Mouse (Mus musculus): ENCODE data around the gene Atf6.

The Atf6 gene

GRCm38 (mm10) chr1:170882915-170883485 lies 15.4 kb upstream of the Atf6 start:
- no peak for DNase-seq

DNA sequence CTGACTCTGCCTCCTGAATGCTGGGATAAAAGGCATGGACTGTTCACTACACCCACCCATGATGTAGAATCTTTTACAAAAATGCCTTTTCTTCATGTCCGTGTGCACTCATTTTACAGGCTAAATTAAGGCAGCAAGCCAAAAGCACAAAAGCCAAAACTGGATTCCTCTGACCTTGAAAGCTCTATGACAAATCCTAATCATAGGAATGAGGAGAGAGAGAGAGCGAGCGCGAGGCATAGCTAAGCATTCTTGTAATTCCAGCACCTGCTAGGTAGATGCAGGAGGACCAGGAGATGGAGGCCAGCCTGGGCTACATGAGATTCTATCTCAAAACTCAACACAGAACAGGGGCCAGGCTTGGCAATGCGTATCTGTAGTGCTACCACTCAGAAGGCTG lies 9.3 kb upstream of the Atf6 start:
- no peak for DNase-seq

DNA sequence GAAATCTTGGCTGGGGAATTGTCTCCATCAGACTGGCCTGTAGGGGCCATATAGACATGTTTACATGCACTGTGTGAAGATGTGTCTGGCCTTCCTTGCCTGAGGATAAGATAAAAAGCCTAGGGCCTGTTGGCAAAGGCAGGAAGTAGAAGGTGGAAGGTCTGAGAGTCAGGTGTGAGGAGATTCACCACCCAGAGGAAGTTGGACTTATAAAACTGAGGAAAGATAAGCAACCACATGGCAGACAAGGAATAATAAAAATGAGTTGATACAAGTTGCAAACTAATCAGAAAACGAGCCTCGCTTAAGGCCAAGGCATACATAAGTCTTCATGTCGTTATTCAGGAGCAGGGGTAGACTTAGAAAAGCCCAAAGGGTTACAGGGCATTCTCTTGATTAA lies 8.1 kb upstream of the Atf6 start:
- no peak for DNase-seq

DNA sequence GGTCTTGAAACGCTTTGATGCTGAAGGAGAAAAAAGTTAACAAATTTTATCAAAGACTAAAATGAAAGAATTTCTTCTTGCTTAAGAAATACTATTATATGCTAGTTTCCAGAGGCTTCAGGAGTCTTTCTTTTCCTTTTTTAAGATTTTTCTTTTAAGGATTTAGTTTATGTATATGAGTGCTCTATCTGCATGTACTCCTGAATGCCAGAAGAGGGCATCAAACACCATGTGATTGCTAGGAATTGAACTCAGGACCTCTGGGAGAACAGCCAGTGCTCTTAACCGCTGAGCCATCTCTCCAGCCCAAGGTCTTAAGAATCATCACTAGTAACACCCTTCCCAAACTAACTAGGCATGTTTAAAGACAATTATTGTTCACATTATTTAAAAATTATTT lies 4.4 kb upstream of the Atf6 start:
- DNase-seq, result no peak

- DNase-seq, result no peak
Observed at GRCm38 (mm10) chr1:170871402-170871801, 3.8 kb upstream of the Atf6 start.

DNA sequence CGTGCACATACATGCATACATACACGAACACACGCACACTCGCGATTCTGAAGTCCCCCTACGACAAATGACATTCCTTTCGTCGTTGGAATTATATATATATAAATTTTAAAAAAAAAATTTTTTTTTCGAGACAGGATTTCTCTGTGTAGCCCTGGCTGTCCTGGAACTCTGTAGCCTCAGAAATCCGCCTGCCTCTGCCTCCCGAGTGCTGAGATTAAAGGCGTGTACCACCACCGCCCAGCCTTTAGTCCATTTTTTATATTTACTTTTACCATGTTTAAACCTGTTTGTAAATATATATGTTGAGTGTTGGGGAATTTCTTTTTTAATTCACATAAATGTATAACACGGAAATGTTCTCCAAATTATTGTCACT lies 1.3 kb upstream of the Atf6 start:
- no peak for DNase-seq

- peak; percentile 78 to 79 for DNase-seq
Observed at GRCm38 (mm10) chr1:170868107-170868904, 735 bp upstream of the Atf6 start.

GRCm38 (mm10) chr1:170866992-170867690 lies 430 bp downstream of the Atf6 start:
- peak in 1 of 2 experiments; percentile 38 for DNase-seq

GRCm38 (mm10) chr1:170865406-170865805 lies 2.2 kb downstream of the Atf6 start:
- no peak for DNase-seq

- DNase-seq, result no peak
Observed at GRCm38 (mm10) chr1:170864754-170865153, 2.8 kb downstream of the Atf6 start.

GRCm38 (mm10) chr1:170864234-170864633 lies 3.3 kb downstream of the Atf6 start:
- DNase-seq, result no peak

DNA sequence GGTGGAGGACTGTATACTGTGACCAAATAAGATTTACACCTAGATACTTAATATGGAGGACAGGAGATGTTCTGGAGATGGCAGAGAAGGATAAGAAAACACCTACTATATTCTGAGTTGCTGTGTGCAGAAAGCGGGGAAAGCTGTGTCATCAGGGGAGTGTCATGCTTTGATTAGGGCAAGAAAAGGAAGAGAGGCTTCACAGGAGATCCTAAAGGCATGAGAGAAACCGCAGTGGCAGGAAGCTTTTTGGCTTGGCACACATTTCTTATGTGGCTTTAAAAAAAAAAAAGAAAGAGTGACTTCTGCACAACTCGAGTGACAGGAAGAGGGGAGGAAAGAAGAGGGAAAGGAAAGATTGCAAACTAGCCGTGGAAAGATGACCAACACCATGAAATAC lies 4.5 kb downstream of the Atf6 start:
- DNase-seq, result no peak

GRCm38 (mm10) chr1:170862435-170862717 lies 5.2 kb downstream of the Atf6 start:
- DNase-seq, result no peak

- DNase-seq, result no peak
Observed at GRCm38 (mm10) chr1:170861671-170862434, 5.7 kb downstream of the Atf6 start.

DNA sequence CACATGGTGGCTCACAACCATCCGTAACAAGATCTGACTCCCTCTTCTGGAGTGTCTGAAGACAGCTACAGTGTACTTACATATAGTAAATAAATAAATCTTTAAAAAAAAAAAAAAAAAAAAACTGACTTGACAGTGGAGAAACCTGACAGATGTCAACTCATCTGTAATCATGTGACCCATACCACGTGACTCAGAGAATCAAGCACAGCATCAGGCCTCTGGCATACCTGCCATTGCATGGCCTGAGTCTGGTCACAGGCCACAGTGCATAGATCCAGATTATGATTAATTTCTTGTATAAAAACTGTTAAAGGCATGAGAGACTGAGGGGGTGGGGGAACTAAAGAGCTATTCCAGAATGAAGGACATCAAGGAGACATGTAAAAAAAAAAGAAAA lies 8.7 kb downstream of the Atf6 start:
- no peak for DNase-seq

DNA sequence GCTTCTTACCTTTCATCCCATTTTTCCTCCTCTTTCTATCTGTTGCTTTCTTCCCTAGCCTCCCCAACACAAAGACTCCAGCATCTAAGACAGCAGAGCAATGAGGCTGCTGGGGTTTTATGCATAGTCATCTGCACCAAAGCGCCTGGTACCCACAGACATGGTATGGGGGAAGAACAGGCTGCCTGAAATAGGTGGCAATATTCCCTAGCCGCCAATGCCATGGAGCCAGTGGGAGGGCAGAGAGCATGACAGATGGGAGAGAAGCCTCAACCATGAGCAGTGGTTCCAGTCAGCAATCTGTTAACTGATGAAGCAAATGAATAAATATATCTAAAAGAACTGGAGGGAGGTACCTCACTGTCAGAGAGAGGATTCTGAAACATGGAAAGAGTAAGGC lies 10.2 kb downstream of the Atf6 start:
- peak; percentile 24 to 42 for DNase-seq

GRCm38 (mm10) chr1:170855056-170855760 lies 12.4 kb downstream of the Atf6 start:
- no peak for DNase-seq

DNA sequence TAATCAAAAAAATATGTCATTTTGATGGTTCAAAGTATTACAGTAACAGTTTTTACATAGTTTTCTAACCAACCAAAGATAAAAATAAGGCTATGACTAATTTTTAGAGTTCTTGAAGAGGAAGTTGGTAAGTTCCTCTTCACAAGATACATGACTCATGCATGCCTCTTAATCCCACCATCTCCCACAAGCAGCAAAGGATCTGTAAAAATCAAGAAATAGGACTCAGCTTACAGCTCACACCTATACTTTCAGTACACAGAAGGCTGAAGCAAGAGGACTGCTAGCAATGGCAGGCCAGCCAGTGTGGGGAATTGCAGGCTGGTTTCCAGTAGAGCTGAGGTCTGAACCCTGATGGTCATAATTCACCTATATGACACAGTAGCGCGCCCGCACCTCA lies 14.0 kb downstream of the Atf6 start:
- DNase-seq, result no peak

DNA sequence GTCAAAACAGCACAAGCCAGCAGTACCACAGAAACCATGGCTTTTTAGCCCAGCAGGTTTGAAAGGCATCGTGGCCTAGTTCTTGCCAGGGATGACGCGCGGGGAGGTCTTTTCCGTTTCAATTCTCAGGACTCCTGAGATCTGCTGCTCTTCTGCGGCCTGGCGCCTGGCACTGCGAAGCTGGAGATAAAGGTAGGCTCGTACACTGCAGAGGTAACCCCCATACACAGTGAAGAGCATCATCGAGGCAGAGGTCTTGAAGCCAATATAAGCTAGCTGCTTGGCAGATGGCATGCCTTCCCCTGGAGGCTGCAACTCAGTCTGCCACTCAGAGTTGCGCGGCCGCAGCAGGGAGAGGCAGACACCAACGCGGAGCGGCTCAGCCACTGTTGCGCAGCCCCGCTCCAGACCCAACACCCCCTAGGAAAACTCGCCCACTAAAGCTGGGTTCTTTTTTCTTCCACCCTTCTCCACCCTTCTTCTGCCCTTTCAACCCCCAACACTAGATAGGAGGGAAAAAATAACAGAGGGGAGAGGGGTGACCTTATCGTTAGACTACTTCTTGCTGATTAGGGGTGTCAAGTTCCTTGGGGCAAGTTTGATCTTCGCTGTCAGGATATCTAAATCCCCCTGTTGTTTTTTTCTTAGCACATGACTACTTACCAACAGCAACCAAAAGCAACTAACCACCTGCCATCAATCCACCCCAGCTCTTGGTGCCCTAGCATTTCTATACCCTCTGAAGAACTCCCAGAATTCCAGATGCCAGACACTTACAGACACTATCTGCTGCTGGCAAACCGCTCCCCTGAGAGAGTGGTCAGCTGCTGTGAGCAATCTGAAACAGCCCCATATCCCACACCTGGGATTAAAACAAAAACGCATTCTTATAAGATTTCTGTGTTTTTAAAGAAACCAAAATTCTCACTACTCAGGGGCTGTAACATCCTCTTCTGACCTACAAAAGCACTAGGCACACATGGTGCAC lies 16.6 kb downstream of the Atf6 start:
- DNase-seq, result no peak

- DNase-seq, result no peak
Observed at GRCm38 (mm10) chr1:170850007-170850406, 17.6 kb downstream of the Atf6 start.

DNA sequence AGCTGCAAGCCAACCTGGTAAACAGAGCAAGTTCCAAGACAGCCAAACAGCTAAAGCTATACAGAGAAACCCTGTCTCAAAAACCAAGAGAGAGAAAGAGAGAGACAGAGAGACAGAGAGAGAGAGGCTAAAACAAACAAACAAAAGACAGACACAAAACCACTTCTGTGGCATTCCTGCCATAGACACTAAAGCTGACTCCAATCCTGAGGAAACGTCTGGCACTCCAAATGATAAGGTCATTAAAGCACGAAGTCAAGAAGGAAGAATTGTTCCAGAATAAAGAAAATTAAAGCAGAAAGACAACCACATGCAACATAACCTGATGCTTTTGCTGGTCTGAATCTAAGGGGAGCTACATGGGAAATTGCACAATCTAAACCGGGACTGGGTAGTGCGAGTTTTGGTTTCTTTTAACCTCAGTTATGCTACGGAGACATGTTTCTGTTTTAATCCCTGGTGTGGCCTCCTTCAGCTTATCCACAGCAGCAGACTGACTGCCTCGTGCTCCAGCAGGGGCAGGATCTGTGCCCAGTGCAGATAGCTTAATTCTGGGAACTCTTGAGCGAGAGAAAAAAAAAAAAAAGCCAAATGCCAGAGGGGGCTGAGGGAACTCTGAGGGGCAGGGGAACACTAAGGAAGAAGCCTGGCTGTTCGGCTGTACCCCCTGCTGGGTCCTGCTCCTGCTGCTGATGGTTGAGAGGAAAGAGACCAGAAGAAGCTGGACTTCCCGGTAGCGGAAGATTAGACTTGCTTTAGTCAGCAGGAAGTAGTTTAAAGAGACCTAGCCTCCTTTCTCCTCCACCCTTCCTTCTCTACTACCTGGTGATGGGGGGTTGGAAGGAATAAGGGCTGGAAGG lies 21.9 kb downstream of the Atf6 start:
- DNase-seq, result peak; percentile 20 to 37

All from cerebellum, postnatal 10 days (tissue).